Comparison of ENCODE assay signal across 33 mouse cellular contexts in the genomic region with DNA sequence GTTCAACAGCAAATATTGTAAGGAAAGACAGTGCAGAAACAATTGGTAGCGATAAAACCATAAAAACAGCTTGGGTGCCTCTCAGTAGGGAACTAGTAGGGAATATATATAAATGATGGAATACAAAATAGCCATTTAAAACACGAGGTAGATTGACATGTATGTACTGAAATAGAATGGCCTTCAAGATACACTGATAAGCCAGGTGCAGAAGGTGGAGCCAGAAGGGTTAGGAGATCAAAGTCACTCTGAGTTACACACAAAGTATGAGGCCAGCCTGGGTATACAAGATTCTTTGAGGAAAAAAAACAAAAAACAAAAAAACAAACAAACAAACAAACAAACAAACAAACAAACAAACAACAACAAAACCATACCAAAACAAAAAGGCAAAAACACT.
"Had no signal": no experiment of that assay in that cellular context is flagged by ENCODE, and none has a peak within 500 bp of the region (broad histone marks: within the 10 kb centered on the region; RNA-seq: fewer than 3 reads in every experiment).

No protein-coding gene starts in this region.

- H3K27ac ChIP-seq: heart, embryonic 10.5 days; heart, embryonic 13.5 days; heart, embryonic 15.5 days; hindbrain, embryonic 10.5 days; hindbrain, embryonic 12.5 days; hindbrain, embryonic 13.5 days; hindbrain, embryonic 14.5 days; hindbrain, embryonic 15.5 days; hindbrain, postnatal 0 days; kidney, embryonic 15.5 days; kidney, postnatal 0 days; layer of hippocampus, adult 2 months; left cerebral cortex, adult 2 months had no signal

- DNase-seq: heart, postnatal 10 days; heart, postnatal 14 days; heart, postnatal 36 days; heart, postnatal 4 days; kidney, adult 11 months; kidney, adult 18-20 months; kidney, adult 2 months; kidney, adult 8-10 months; kidney, adult 9 months; kidney, postnatal 10 days; kidney, postnatal 14 days; kidney, postnatal 25 days; kidney, postnatal 36 days; kidney, postnatal 4 days; layer of hippocampus, adult 9-11 months; layer of hippocampus, postnatal 36 days had no signal

- H3K27me3 ChIP-seq: heart, embryonic 12.5 days; heart, embryonic 13.5 days; heart, embryonic 15.5 days; hindbrain, embryonic 12.5 days; hindbrain, embryonic 13.5 days; hindbrain, embryonic 15.5 days; kidney, embryonic 15.5 days had no signal

- ATAC-seq: hindbrain, embryonic 16.5 days; hindbrain, postnatal 0 days; inflammation-experienced regulatory T-cells, adult 6 months had no signal

- H3K9ac ChIP-seq: heart, embryonic 12.5 days; heart, embryonic 13.5 days; heart, embryonic 15.5 days; hindbrain, embryonic 12.5 days; hindbrain, embryonic 13.5 days; hindbrain, embryonic 14.5 days; hindbrain, embryonic 15.5 days; kidney, embryonic 15.5 days had no signal

- H3K4me3 ChIP-seq: heart, embryonic 10.5 days; heart, embryonic 12.5 days; heart, embryonic 13.5 days; heart, embryonic 15.5 days; hindbrain, embryonic 10.5 days; hindbrain, embryonic 12.5 days; hindbrain, embryonic 13.5 days; hindbrain, embryonic 15.5 days; kidney, embryonic 15.5 days; layer of hippocampus, adult 2 months; left cerebral cortex, adult 2 months had no signal

- H3K4me2 ChIP-seq: heart, embryonic 11.5 days; heart, embryonic 12.5 days; heart, embryonic 13.5 days; heart, embryonic 15.5 days; hindbrain, embryonic 12.5 days; hindbrain, embryonic 13.5 days; hindbrain, embryonic 14.5 days; hindbrain, embryonic 15.5 days; kidney, embryonic 15.5 days had no signal

- H3K9me3 ChIP-seq: heart, embryonic 10.5 days; heart, embryonic 12.5 days; heart, embryonic 13.5 days; heart, embryonic 15.5 days; hindbrain, embryonic 10.5 days; hindbrain, embryonic 12.5 days; hindbrain, embryonic 13.5 days; hindbrain, embryonic 15.5 days; kidney, embryonic 15.5 days had no signal

- H3K4me1 ChIP-seq: heart, embryonic 10.5 days; heart, embryonic 12.5 days; heart, embryonic 13.5 days; heart, embryonic 15.5 days; hindbrain, embryonic 10.5 days; hindbrain, embryonic 12.5 days; hindbrain, embryonic 13.5 days; hindbrain, embryonic 15.5 days; kidney, embryonic 15.5 days had no signal

- H3K36me3 ChIP-seq: heart, embryonic 10.5 days; heart, embryonic 12.5 days; heart, embryonic 13.5 days; heart, embryonic 15.5 days; hindbrain, embryonic 10.5 days; hindbrain, embryonic 12.5 days; hindbrain, embryonic 13.5 days; hindbrain, embryonic 15.5 days; kidney, embryonic 15.5 days had no signal
